Mouse (Mus musculus) embryonic facial prominence, embryonic 10.5 days (tissue): ENCODE results near the gene Lpin1. TPM values are rescaled to one million over a fixed set of nuclear protein-coding genes. Genes with fewer than 3 reads are reported as not detected.

ENCODE experiments used
- DNase-seq: peaks from one replicate; pipeline ENCODE4 v3.0.0-alpha.2; 2017; ENCODE audit warnings: low spot score
- H3K27ac ChIP-seq: fragments of 300-500 bp; sonication (generic); replicated peaks from 2 replicates; pipeline ENCODE4 v1.5.1; 2016; ENCODE audit warnings: mild to moderate bottlenecking
- H3K27me3 ChIP-seq: fragments of 300-500 bp; sonication (generic); replicated peaks from 2 replicates; pipeline ENCODE4 v1.6.1; 2016; ENCODE audit warnings: low read depth, mild to moderate bottlenecking; ENCODE audit not compliant: poor library complexity, severe bottlenecking
- H3K36me3 ChIP-seq: fragments of 300-500 bp; sonication (generic); replicated peaks from 2 replicates; pipeline ENCODE4 v1.6.1; 2016; ENCODE audit warnings: mild to moderate bottlenecking, moderate library complexity
- H3K4me1 ChIP-seq: fragments of 300-500 bp; sonication (generic); 2 replicates; pipeline ENCODE4 v1.6.1; 2016
- H3K4me3 ChIP-seq: fragments of 300-500 bp; sonication (generic); 2 replicates; pipeline ENCODE4 v1.5.1; 2016; ENCODE audit warnings: mild to moderate bottlenecking, moderate library complexity
- H3K9me3 ChIP-seq: fragments of 300-500 bp; sonication (generic); 2 replicates; pipeline ENCODE4 v1.6.1; 2016; ENCODE audit warnings: mild to moderate bottlenecking
- WGBS: fragments of 180-500 bp; shearing (Covaris S2); methylation state at CpG from one replicate; pipeline ENCODE4 v1.1.7; 2016; 5-methylcytosine and 5-hydroxymethylcytosine counted together
- polyA plus RNA-seq: library from polyadenylated mRNA; unstranded; fragments of >200 nt; fragmentation: Nextera tagmentation; extraction: Ambion mirVana; gene quantifications from 2 replicates; pipeline ENCODE4 v1.2.1, GENCODE M21; 2016

Lpin1 gene
- polyA plus RNA-seq, 1 experiment from 2014 or later: 6.2 TPM

GRCm38 (mm10) chr12:16562181-16562580 lies 48.6 kb downstream of the Lpin1 start:
- H3K27ac ChIP-seq: no peak overlapping the region
- no peak for DNase-seq
- no peaks in the 10 kb centered on the region for H3K27me3 ChIP-seq
- no peaks in the 10 kb centered on the region for H3K4me1 ChIP-seq
- 93% methylated on average over 8 of the region's 8 CpGs for WGBS
- H3K36me3 ChIP-seq: peaks cover 79% of the 10 kb centered on the region
- H3K9me3 ChIP-seq: no peaks in the 10 kb centered on the region
- no peak overlapping the region for H3K4me3 ChIP-seq

GRCm38 (mm10) chr12:16557271-16557670 lies 53.5 kb downstream of the Lpin1 start:
- H3K4me1 ChIP-seq: peaks cover 2% of the 10 kb centered on the region
- 59% methylated on average over 4 of the region's 4 CpGs for WGBS
- peaks cover 62% of the 10 kb centered on the region for H3K36me3 ChIP-seq
- no peak overlapping the region for H3K27ac ChIP-seq
- H3K27me3 ChIP-seq: no peaks in the 10 kb centered on the region
- no peak overlapping the region for H3K4me3 ChIP-seq
- DNase-seq: no peak
- H3K9me3 ChIP-seq: no peaks in the 10 kb centered on the region

GRCm38 (mm10) chr12:16554171-16554570 lies 56.6 kb downstream of the Lpin1 start:
- H3K27me3 ChIP-seq: no peaks in the 10 kb centered on the region
- H3K4me3 ChIP-seq: no peak overlapping the region
- no peaks in the 10 kb centered on the region for H3K9me3 ChIP-seq
- WGBS: 88% methylated on average over 8 of the region's 8 CpGs
- DNase-seq: no peak
- H3K27ac ChIP-seq: no peak overlapping the region
- peaks cover 40% of the 10 kb centered on the region for H3K36me3 ChIP-seq
- H3K4me1 ChIP-seq: peaks cover 15% of the 10 kb centered on the region

GRCm38 (mm10) chr12:16552108-16552771 lies 58.5 kb downstream of the Lpin1 start:
- Histone ChIP-seq H3K27ac (0 out of 2 replicates have a peak overlapping the region, but pooled peaks have one; percentile 10), H3K9me3 (no peaks in the 10 kb centered on the region), H3K4me1 (peaks cover 15% of the 10 kb centered on the region), H3K4me3 (no peak overlapping the region), H3K27me3 (no peaks in the 10 kb centered on the region), H3K36me3 (peaks cover 46% of the 10 kb centered on the region)
- DNase-seq: no peak
- 86% methylated on average over 13 of the region's 13 CpGs for WGBS

GRCm38 (mm10) chr12:16550983-16551454 lies 59.7 kb downstream of the Lpin1 start:
- Histone ChIP-seq H3K36me3 (peaks cover 57% of the 10 kb centered on the region), H3K9me3 (no peaks in the 10 kb centered on the region), H3K4me1 (peaks cover 15% of the 10 kb centered on the region), H3K27ac (no peak overlapping the region), H3K27me3 (no peaks in the 10 kb centered on the region), H3K4me3 (no peak overlapping the region)
- WGBS: 85% methylated on average over 12 of the region's 12 CpGs
- DNase-seq: no peak

GRCm38 (mm10) chr12:16548824-16549375 lies 61.9 kb downstream of the Lpin1 start:
- Histone ChIP-seq H3K4me1 (peaks cover 15% of the 10 kb centered on the region), H3K9me3 (no peaks in the 10 kb centered on the region), H3K27me3 (no peaks in the 10 kb centered on the region), H3K27ac (no peak overlapping the region), H3K36me3 (peaks cover 70% of the 10 kb centered on the region), H3K4me3 (no peak overlapping the region)
- DNase-seq: no peak
- 85% methylated on average over 12 of the region's 12 CpGs for WGBS

- Histone ChIP-seq H3K4me3 (no peak overlapping the region), H3K27me3 (no peaks in the 10 kb centered on the region), H3K4me1 (peaks cover 14% of the 10 kb centered on the region), H3K9me3 (no peaks in the 10 kb centered on the region), H3K27ac (no peak overlapping the region), H3K36me3 (peaks cover 65% of the 10 kb centered on the region)
- no peak for DNase-seq
- 88% methylated on average over 5 of the region's 5 CpGs for WGBS
Measured at GRCm38 (mm10) chr12:16541606-16542005, 69.2 kb downstream of the Lpin1 start.

GRCm38 (mm10) chr12:16540712-16541111 lies 70.1 kb downstream of the Lpin1 start:
- H3K4me3 ChIP-seq: no peak overlapping the region
- no peaks in the 10 kb centered on the region for H3K27me3 ChIP-seq
- H3K36me3 ChIP-seq: peaks cover 56% of the 10 kb centered on the region
- DNase-seq: no peak
- 90% methylated on average over 8 of the region's 8 CpGs for WGBS
- 0 out of 2 replicates have a peak overlapping the region, but pooled peaks have one; percentile 44 for H3K27ac ChIP-seq
- H3K4me1 ChIP-seq: peaks cover 17% of the 10 kb centered on the region
- no peaks in the 10 kb centered on the region for H3K9me3 ChIP-seq

GRCm38 (mm10) chr12:16539965-16540661 lies 70.7 kb downstream of the Lpin1 start:
- Histone ChIP-seq H3K36me3 (peaks cover 51% of the 10 kb centered on the region), H3K4me1 (peaks cover 17% of the 10 kb centered on the region), H3K27ac (peak overlapping the region; percentile 44), H3K4me3 (no peak overlapping the region), H3K27me3 (no peaks in the 10 kb centered on the region), H3K9me3 (no peaks in the 10 kb centered on the region)
- peak; percentile 43 for DNase-seq
- WGBS: 67% methylated on average over 5 of the region's 5 CpGs

GRCm38 (mm10) chr12:16533331-16533828 lies 77.4 kb downstream of the Lpin1 start:
- 22% methylated on average over 4 of the region's 4 CpGs for WGBS
- DNase-seq: peak; percentile 89
- Histone ChIP-seq H3K27ac (peak overlapping the region; percentile 80), H3K36me3 (peaks cover 9% of the 10 kb centered on the region), H3K4me3 (no peak overlapping the region), H3K27me3 (no peaks in the 10 kb centered on the region), H3K9me3 (no peaks in the 10 kb centered on the region), H3K4me1 (peaks cover 17% of the 10 kb centered on the region)

- Histone ChIP-seq H3K4me1 (peaks cover 17% of the 10 kb centered on the region), H3K36me3 (peaks cover 4% of the 10 kb centered on the region), H3K27ac (peak overlapping the region; percentile 80), H3K4me3 (no peak overlapping the region), H3K27me3 (no peaks in the 10 kb centered on the region), H3K9me3 (no peaks in the 10 kb centered on the region)
- peak; percentile 33 for DNase-seq
- 46% methylated on average over 7 of the region's 7 CpGs for WGBS
Measured at GRCm38 (mm10) chr12:16532860-16533230, 77.9 kb downstream of the Lpin1 start.

- no peak for DNase-seq
- Histone ChIP-seq H3K9me3 (no peaks in the 10 kb centered on the region), H3K4me3 (no peak overlapping the region), H3K27ac (peak overlapping the region; percentile 80), H3K27me3 (no peaks in the 10 kb centered on the region), H3K36me3 (no peaks in the 10 kb centered on the region; the same call in 1 of the 2 replicates), H3K4me1 (peaks cover 17% of the 10 kb centered on the region)
- 77% methylated on average over 15 of the region's 15 CpGs for WGBS
Measured at GRCm38 (mm10) chr12:16531956-16532859, 78.6 kb downstream of the Lpin1 start.
